Mouse (Mus musculus) liver, adult (tissue): ENCODE results near the gene Rps28.
A peak's percentile ranks its signal among the peaks of the same experiment; 100 is the strongest.

Experiments used
- GATA4 ChIP-seq: IDR thresholded peaks from 2 replicates; pipeline ENCODE4 v1.6.1; 2014; ENCODE audit warnings: mild to moderate bottlenecking, low read length; ENCODE audit not compliant: insufficient replicate concordance

Rps28 gene

GRCm38 (mm10) chr17:33786375-33786774 lies 38.0 kb downstream of the Rps28 start:
- no peak for TF ChIP-seq GATA4

- no peak for TF ChIP-seq GATA4
Observed at GRCm38 (mm10) chr17:33784939-33785338, 39.4 kb downstream of the Rps28 start.

GRCm38 (mm10) chr17:33783408-33783807 lies 41.0 kb downstream of the Rps28 start:
- no peak for TF ChIP-seq GATA4

GRCm38 (mm10) chr17:33782067-33782466 lies 42.3 kb downstream of the Rps28 start:
- no peak for TF ChIP-seq GATA4

- 0 out of 2 replicates have a peak, but pooled peaks have one; percentile 27 for TF ChIP-seq GATA4
Observed at GRCm38 (mm10) chr17:33781124-33781977, 43.0 kb downstream of the Rps28 start, which contains the start of gene Angptl4. Angptl4 (minus strand) TSS chr17:33781830.

GRCm38 (mm10) chr17:33780431-33780830 lies 43.9 kb downstream of the Rps28 start:
- TF ChIP-seq GATA4: no peak

- TF ChIP-seq GATA4: no peak
Observed at GRCm38 (mm10) chr17:33779967-33780295, 44.4 kb downstream of the Rps28 start.

- no peak for TF ChIP-seq GATA4
Observed at GRCm38 (mm10) chr17:33779271-33779966, 44.9 kb downstream of the Rps28 start.

GRCm38 (mm10) chr17:33775287-33775686 lies 49.1 kb downstream of the Rps28 start:
- no peak for TF ChIP-seq GATA4

GRCm38 (mm10) chr17:33774573-33775155 lies 49.7 kb downstream of the Rps28 start:
- TF ChIP-seq GATA4: peak; percentile 54; the same call in 1 of the 2 replicates

- TF ChIP-seq GATA4: no peak
Observed at GRCm38 (mm10) chr17:33773871-33774572, 50.3 kb downstream of the Rps28 start.

- no peak for TF ChIP-seq GATA4
Observed at GRCm38 (mm10) chr17:33773426-33773825, 50.9 kb downstream of the Rps28 start.

GRCm38 (mm10) chr17:33771617-33772016 lies 52.7 kb downstream of the Rps28 start:
- no peak for TF ChIP-seq GATA4
